Mouse (Mus musculus) mouse embryonic stem cell (cell line): ENCODE results near the gene Inhbb.

Experiments used
- in situ Hi-C, 2 experiments: fragments of 300-500 bp; cut with MboI; formaldehyde crosslinking; loops; 1 replicate in 1 of 2; 3 replicates in 1 of 2; pipeline ENCODE4 v1.14.3; 2019 to 2020; ENCODE audit warnings: low sequenced_read_pairs in 2 of 2, low pct_unique_long_range_greater_than_20kb in 1 of 2, mixed read lengths in 1 of 2; ENCODE audit not compliant: unreplicated experiment in 1 of 2

Gene Inhbb

GRCm38 (mm10) chr1:119422460-119423015 is 490 bp upstream of the Inhbb start:
- in situ Hi-C loops: no loop called here

GRCm38 (mm10) chr1:119420984-119421575 is 968 bp downstream of the Inhbb start:
- in situ Hi-C loops: no loop called here

GRCm38 (mm10) chr1:119420189-119420983 is 1.7 kb downstream of the Inhbb start:
- in situ Hi-C loops: no loop called here

- in situ Hi-C loops: no loop called here
Measured at GRCm38 (mm10) chr1:119419151-119420105, 2.6 kb downstream of the Inhbb start.

- in situ Hi-C loops: no loop called here
Measured at GRCm38 (mm10) chr1:119417991-119418390, 4.1 kb downstream of the Inhbb start.

- in situ Hi-C loops: no loop called here
Measured at GRCm38 (mm10) chr1:119417542-119417941, 4.5 kb downstream of the Inhbb start.

GRCm38 (mm10) chr1:119416610-119417009 is 5.4 kb downstream of the Inhbb start:
- in situ Hi-C loops: no loop called here

- in situ Hi-C loops: no loop called here
Measured at GRCm38 (mm10) chr1:119416177-119416576, 5.9 kb downstream of the Inhbb start.

GRCm38 (mm10) chr1:119415151-119415550 is 6.9 kb downstream of the Inhbb start:
- in situ Hi-C loops: no loop called here

GRCm38 (mm10) chr1:119410661-119411060 is 11.4 kb downstream of the Inhbb start:
- in situ Hi-C loops: no loop called here

- in situ Hi-C loops: no loop called here
Measured at GRCm38 (mm10) chr1:119409599-119410168, 12.4 kb downstream of the Inhbb start.

- in situ Hi-C loops: no loop called here
Measured at GRCm38 (mm10) chr1:119409106-119409505, 12.9 kb downstream of the Inhbb start.

GRCm38 (mm10) chr1:119407691-119408315 is 14.2 kb downstream of the Inhbb start:
- in situ Hi-C loops: no loop called here

GRCm38 (mm10) chr1:119404798-119405197 is 17.2 kb downstream of the Inhbb start:
- in situ Hi-C loops: no loop called here

- in situ Hi-C loops: no loop called here
Measured at GRCm38 (mm10) chr1:119404341-119404740, 17.7 kb downstream of the Inhbb start.

- in situ Hi-C loops: no loop called here
Measured at GRCm38 (mm10) chr1:119401249-119401648, 20.8 kb downstream of the Inhbb start.

GRCm38 (mm10) chr1:119398640-119399039 is 23.4 kb downstream of the Inhbb start:
- in situ Hi-C loops: no loop called here

- in situ Hi-C loops: no loop called here
Measured at GRCm38 (mm10) chr1:119397839-119398238, 24.2 kb downstream of the Inhbb start.
